Mouse (Mus musculus): ENCODE results near the gene Arhgap42. TPM values are rescaled to one million over a fixed set of nuclear protein-coding genes. Genes with fewer than 3 reads are reported as not detected.
A peak's percentile ranks its signal among the peaks of the same experiment; 100 is the strongest.

Arhgap42 gene
- polyA plus RNA-seq, 1 experiment, result 8.3 TPM

DNA sequence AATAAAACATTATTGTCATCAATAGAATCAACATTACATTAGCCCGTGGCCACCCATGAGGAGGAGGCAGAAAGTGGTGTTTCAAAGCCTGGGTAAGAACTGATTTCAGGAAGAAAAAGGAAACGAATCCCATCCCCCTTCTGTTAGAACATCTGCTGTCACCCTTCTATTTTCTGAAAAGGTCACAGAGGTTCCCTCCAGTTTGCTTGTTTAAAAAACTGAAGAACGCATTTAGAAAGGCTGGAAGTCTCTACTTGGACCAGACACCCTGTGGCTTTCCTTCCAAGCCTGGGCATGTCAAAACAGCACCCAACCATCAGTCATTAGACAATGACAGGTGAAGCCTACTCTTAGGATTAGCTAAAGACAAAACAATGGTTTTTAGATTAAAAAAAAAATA is 40.3 kb downstream of the Arhgap42 start:
- peak overlapping the region; percentile 21 for H3K4me2 ChIP-seq (ENCODE audit: low read depth)
- H3K79me2 ChIP-seq (ENCODE audit: control insufficient read depth, insufficient read depth), result peaks cover 70% of the 10 kb centered on the region
- no peak overlapping the region for H3K4me3 ChIP-seq
- no peak for TF ChIP-seq TCF3 (IDR thresholded peaks at IDR 0.05; ENCODE audit: insufficient read length, low read depth)
- TF ChIP-seq MYOD1 (IDR thresholded peaks at IDR 0.05; ENCODE audit: control insufficient read depth in 1 of 3, insufficient read length in 2 of 3, low read depth in 2 of 3), result peak; percentile 32 to 51 (median 41)
- H3K27me3 ChIP-seq (ENCODE audit: control insufficient read depth, insufficient read depth, insufficient read length), result no peaks in the 10 kb centered on the region
- H3K36me3 ChIP-seq (ENCODE audit: control insufficient read depth, insufficient read depth), result no peaks in the 10 kb centered on the region
- H3ac ChIP-seq (ENCODE audit: control insufficient read depth, insufficient read length), result no peak overlapping the region

DNA sequence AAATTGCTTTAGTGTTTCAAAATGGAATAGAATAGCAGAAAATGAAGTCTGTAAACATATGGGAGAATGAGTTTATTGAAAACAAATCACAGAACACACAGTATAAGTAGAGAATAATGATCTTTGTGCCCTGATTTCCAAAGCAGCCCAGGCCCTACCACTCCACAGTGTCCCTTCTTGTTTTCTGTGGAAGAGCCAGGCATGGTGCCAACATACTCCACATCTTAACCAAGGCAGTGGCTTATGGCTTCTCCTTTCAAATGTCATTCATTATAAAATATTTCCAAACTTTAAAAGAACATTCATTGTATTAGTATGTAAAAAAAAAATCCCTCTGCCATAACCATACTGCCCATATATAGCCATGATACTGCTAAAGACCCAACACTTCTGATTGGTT is 42.9 kb downstream of the Arhgap42 start:
- H3K4me2 ChIP-seq (ENCODE audit: low read depth), result no peak overlapping the region
- no peak overlapping the region for H3K4me3 ChIP-seq
- no peaks in the 10 kb centered on the region for H3K27me3 ChIP-seq (ENCODE audit: control insufficient read depth, insufficient read depth, insufficient read length)
- H3K36me3 ChIP-seq (ENCODE audit: control insufficient read depth, insufficient read depth), result no peaks in the 10 kb centered on the region
- no peak overlapping the region for H3ac ChIP-seq (ENCODE audit: control insufficient read depth, insufficient read length)
- TF ChIP-seq REST (IDR thresholded peaks at IDR 0.05; ENCODE audit: insufficient read depth, insufficient read length) (no peak), POLR2AphosphoS2 (IDR thresholded peaks at IDR 0.05; ENCODE audit: insufficient read length, low read depth) (no peak), SRF (IDR thresholded peaks at IDR 0.05; ENCODE audit: control insufficient read depth, insufficient read length, low read depth) (no peak), TCF12 (IDR thresholded peaks at IDR 0.05; ENCODE audit: insufficient read depth, poor library complexity, severe bottlenecking) (no peak), MYOD1 (IDR thresholded peaks at IDR 0.05; ENCODE audit: control insufficient read depth in 1 of 3, insufficient read length in 2 of 3, low read depth in 2 of 3) (no peak), TCF3 (IDR thresholded peaks at IDR 0.05; ENCODE audit: insufficient read length, low read depth) (no peak), MYOG (IDR thresholded peaks at IDR 0.05; ENCODE audit: control insufficient read depth in 1 of 3, insufficient read depth in 1 of 3, insufficient read length in 2 of 3, low read depth in 2 of 3) (no peak), POLR2A (IDR thresholded peaks at IDR 0.05; ENCODE audit: insufficient read length, low read depth) (no peak), E2F4 (IDR thresholded peaks at IDR 0.05; ENCODE audit: insufficient read depth) (no peak), USF1 (IDR thresholded peaks at IDR 0.05; ENCODE audit: low read depth) (no peak), CEBPB (IDR thresholded peaks at IDR 0.05; ENCODE audit: insufficient read depth, poor library complexity, severe bottlenecking) (no peak), MAX (IDR thresholded peaks at IDR 0.05; ENCODE audit: low read depth) (no peak)
- peaks cover 72% of the 10 kb centered on the region for H3K79me2 ChIP-seq (ENCODE audit: control insufficient read depth, insufficient read depth)

DNA sequence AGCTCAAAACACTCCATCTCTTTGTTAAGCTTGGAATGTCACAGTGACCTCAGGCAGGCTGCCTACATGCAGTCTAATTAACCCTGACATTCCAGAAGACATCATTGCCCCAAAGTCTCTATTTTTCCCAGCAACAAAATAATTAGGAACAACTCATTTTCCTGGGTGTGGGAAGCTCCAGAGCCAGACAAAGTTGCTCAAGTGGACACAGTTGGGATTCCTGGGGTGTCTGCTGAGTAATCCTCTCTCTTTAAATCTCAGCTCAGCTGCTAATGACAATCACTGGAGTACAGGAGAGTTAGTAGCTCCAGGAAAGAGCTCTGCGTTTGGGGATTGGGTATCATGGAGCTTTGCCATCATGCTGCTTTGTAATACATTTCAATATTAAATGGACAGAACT is 44.4 kb downstream of the Arhgap42 start:
- no peaks in the 10 kb centered on the region for H3K36me3 ChIP-seq (ENCODE audit: control insufficient read depth, insufficient read depth)
- no peak overlapping the region for H3ac ChIP-seq (ENCODE audit: control insufficient read depth, insufficient read length)
- H3K4me3 ChIP-seq, result no peak overlapping the region
- TF ChIP-seq REST (IDR thresholded peaks at IDR 0.05; ENCODE audit: insufficient read depth, insufficient read length) (no peak), MAX (IDR thresholded peaks at IDR 0.05; ENCODE audit: low read depth) (no peak), CEBPB (IDR thresholded peaks at IDR 0.05; ENCODE audit: insufficient read depth, poor library complexity, severe bottlenecking) (peak; percentile 57; the same call in 1 of the 2 replicates), POLR2AphosphoS2 (IDR thresholded peaks at IDR 0.05; ENCODE audit: insufficient read length, low read depth) (no peak), SRF (IDR thresholded peaks at IDR 0.05; ENCODE audit: control insufficient read depth, insufficient read length, low read depth) (no peak), MYOG (IDR thresholded peaks at IDR 0.05; ENCODE audit: control insufficient read depth in 1 of 3, insufficient read depth in 1 of 3, insufficient read length in 2 of 3, low read depth in 2 of 3) (no peak), TCF12 (IDR thresholded peaks at IDR 0.05; ENCODE audit: insufficient read depth, poor library complexity, severe bottlenecking) (peak; percentile 44), USF1 (IDR thresholded peaks at IDR 0.05; ENCODE audit: low read depth) (no peak), TCF3 (IDR thresholded peaks at IDR 0.05; ENCODE audit: insufficient read length, low read depth) (no peak), POLR2A (IDR thresholded peaks at IDR 0.05; ENCODE audit: insufficient read length, low read depth) (no peak), E2F4 (IDR thresholded peaks at IDR 0.05; ENCODE audit: insufficient read depth) (no peak), MYOD1 (IDR thresholded peaks at IDR 0.05; ENCODE audit: control insufficient read depth in 1 of 3, insufficient read length in 2 of 3, low read depth in 2 of 3) (peak; percentile 60 to 76 (median 72))
- H3K27me3 ChIP-seq (ENCODE audit: control insufficient read depth, insufficient read depth, insufficient read length), result no peaks in the 10 kb centered on the region
- peak overlapping the region; percentile 48 for H3K4me2 ChIP-seq (ENCODE audit: low read depth)
- H3K79me2 ChIP-seq (ENCODE audit: control insufficient read depth, insufficient read depth), result peaks cover 75% of the 10 kb centered on the region

DNA sequence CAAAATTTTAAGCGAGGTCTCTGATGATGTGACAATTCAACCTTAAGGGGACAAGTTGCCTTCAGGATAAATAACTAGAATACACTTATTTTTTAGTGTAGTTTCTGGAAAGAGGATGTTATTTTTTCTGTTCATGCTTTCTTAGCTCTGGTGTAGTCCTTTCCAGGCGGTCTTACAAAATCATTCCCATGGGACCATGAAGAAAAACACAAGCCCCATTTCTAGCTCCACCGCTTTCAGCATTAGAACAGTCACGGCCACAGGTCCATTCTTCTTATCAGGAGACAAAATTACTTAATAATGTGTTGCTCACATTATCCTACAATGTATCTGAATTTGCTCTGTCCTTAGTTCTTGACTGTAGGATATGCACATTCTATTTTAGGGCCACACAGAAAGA is 46.2 kb downstream of the Arhgap42 start:
- Histone ChIP-seq H3K36me3 (ENCODE audit: control insufficient read depth, insufficient read depth) (no peaks in the 10 kb centered on the region), H3K4me2 (ENCODE audit: low read depth) (no peak overlapping the region), H3K79me2 (ENCODE audit: control insufficient read depth, insufficient read depth) (peaks cover 86% of the 10 kb centered on the region), H3K4me3 (no peak overlapping the region), H3ac (ENCODE audit: control insufficient read depth, insufficient read length) (no peak overlapping the region), H3K27me3 (ENCODE audit: control insufficient read depth, insufficient read depth, insufficient read length) (no peaks in the 10 kb centered on the region)
- TF ChIP-seq TCF3 (IDR thresholded peaks at IDR 0.05; ENCODE audit: insufficient read length, low read depth) (no peak), MYOG (IDR thresholded peaks at IDR 0.05; ENCODE audit: control insufficient read depth in 1 of 3, insufficient read depth in 1 of 3, insufficient read length in 2 of 3, low read depth in 2 of 3) (no peak), USF1 (IDR thresholded peaks at IDR 0.05; ENCODE audit: low read depth) (no peak), TCF12 (IDR thresholded peaks at IDR 0.05; ENCODE audit: insufficient read depth, poor library complexity, severe bottlenecking) (no peak), CEBPB (IDR thresholded peaks at IDR 0.05; ENCODE audit: insufficient read depth, poor library complexity, severe bottlenecking) (no peak), MAX (IDR thresholded peaks at IDR 0.05; ENCODE audit: low read depth) (no peak), POLR2AphosphoS2 (IDR thresholded peaks at IDR 0.05; ENCODE audit: insufficient read length, low read depth) (no peak), MYOD1 (IDR thresholded peaks at IDR 0.05; ENCODE audit: control insufficient read depth in 1 of 3, insufficient read length in 2 of 3, low read depth in 2 of 3) (no peak), SRF (IDR thresholded peaks at IDR 0.05; ENCODE audit: control insufficient read depth, insufficient read length, low read depth) (no peak), POLR2A (IDR thresholded peaks at IDR 0.05; ENCODE audit: insufficient read length, low read depth) (no peak), E2F4 (IDR thresholded peaks at IDR 0.05; ENCODE audit: insufficient read depth) (no peak), REST (IDR thresholded peaks at IDR 0.05; ENCODE audit: insufficient read depth, insufficient read length) (no peak)

DNA sequence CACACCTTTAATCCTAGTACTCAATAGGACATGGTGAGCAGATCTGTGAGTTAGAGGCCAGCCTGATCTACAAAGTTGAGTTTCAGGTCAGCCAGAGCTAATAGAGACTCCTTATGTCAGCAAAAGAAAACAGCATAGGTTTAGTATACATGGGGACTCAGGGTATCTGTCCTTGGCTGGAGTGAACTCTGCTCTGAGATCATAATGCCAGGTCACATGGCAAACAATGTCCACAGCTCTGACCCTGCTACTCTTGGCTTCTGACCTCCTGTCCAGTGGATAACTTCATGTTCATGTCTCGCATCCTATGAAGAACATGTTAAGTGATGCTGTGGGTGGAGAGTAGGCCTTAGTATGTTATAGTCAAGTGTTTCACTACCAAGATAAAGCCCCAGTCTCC is 48.1 kb downstream of the Arhgap42 start:
- Histone ChIP-seq H3K27me3 (ENCODE audit: control insufficient read depth, insufficient read depth, insufficient read length) (no peaks in the 10 kb centered on the region), H3K4me2 (ENCODE audit: low read depth) (no peak overlapping the region), H3K36me3 (ENCODE audit: control insufficient read depth, insufficient read depth) (no peaks in the 10 kb centered on the region), H3K4me3 (no peak overlapping the region), H3ac (ENCODE audit: control insufficient read depth, insufficient read length) (no peak overlapping the region), H3K79me2 (ENCODE audit: control insufficient read depth, insufficient read depth) (peaks cover 89% of the 10 kb centered on the region)
- TF ChIP-seq MYOG (IDR thresholded peaks at IDR 0.05; ENCODE audit: control insufficient read depth in 1 of 3, insufficient read depth in 1 of 3, insufficient read length in 2 of 3, low read depth in 2 of 3), result no peak
- TF ChIP-seq POLR2AphosphoS2 (IDR thresholded peaks at IDR 0.05; ENCODE audit: insufficient read length, low read depth), result no peak
- TF ChIP-seq CEBPB (IDR thresholded peaks at IDR 0.05; ENCODE audit: insufficient read depth, poor library complexity, severe bottlenecking), result no peak
- TF ChIP-seq USF1 (IDR thresholded peaks at IDR 0.05; ENCODE audit: low read depth), result no peak
- no peak for TF ChIP-seq REST (IDR thresholded peaks at IDR 0.05; ENCODE audit: insufficient read depth, insufficient read length)
- no peak for TF ChIP-seq POLR2A (IDR thresholded peaks at IDR 0.05; ENCODE audit: insufficient read length, low read depth)
- TF ChIP-seq E2F4 (IDR thresholded peaks at IDR 0.05; ENCODE audit: insufficient read depth), result no peak
- no peak for TF ChIP-seq TCF12 (IDR thresholded peaks at IDR 0.05; ENCODE audit: insufficient read depth, poor library complexity, severe bottlenecking)
- TF ChIP-seq SRF (IDR thresholded peaks at IDR 0.05; ENCODE audit: control insufficient read depth, insufficient read length, low read depth), result no peak
- TF ChIP-seq MAX (IDR thresholded peaks at IDR 0.05; ENCODE audit: low read depth), result no peak
- no peak for TF ChIP-seq MYOD1 (IDR thresholded peaks at IDR 0.05; ENCODE audit: control insufficient read depth in 1 of 3, insufficient read length in 2 of 3, low read depth in 2 of 3)
- no peak for TF ChIP-seq TCF3 (IDR thresholded peaks at IDR 0.05; ENCODE audit: insufficient read length, low read depth)

Data from myocyte (in vitro differentiated cells).